8 mouse cellular contexts compared by ENCODE assay signal in the genomic region with DNA sequence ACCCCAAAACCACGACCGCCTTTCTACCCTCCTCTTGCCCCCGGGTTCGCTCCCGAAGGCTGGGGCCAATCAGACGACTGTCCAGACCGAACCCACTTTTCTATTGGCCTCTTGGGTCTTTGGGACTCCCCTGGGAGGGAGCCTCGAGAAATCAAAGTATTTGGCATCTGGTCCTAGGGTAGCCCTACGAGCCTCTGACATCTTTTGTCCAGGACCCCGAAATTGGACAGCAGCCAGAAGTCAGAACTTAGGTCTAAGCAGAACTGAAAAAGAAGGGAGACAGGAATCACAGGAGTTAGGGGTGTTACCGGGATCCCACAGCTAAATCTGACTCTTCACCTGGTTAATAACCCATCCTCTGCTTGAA. TPM values are rescaled to one million over a fixed set of nuclear protein-coding genes. Genes with fewer than 3 reads are reported as not detected.
DNase-seq lines count a peak whose midpoint lies in the region; ATAC-seq and TF ChIP-seq lines count a peak whose summit lies in the region.

No protein-coding gene starts in this region.

- peak; percentile 39; the same call in 1 of the 2 replicates for ATAC-seq in hindbrain, embryonic 14.5 days (ENCODE audit: low FRiP score)
- ATAC-seq in midbrain, embryonic 13.5 days = no peak; the same call in 1 of the 2 replicates

- TF ChIP-seq CTCF in kidney, adult 2 months (conservative IDR thresholded peaks at IDR 0.05; ENCODE audit: insufficient read depth, insufficient read length, low read depth, low read length) = no peak
- TF ChIP-seq CTCF in cortical plate, adult 2 months (IDR thresholded peaks at IDR 0.05; ENCODE audit: extremely low read depth, insufficient read depth, low read length) = no peak

- no peak for DNase-seq in kidney, adult 2 months
- no peak for DNase-seq in kidney, adult 18-20 months
- DNase-seq in hindbrain, embryonic 14.5 days (ENCODE audit: low spot score) = no peak
- DNase-seq in yolk sac, embryonic 10.5 days (ENCODE audit: low spot score) = no peak
- no peak for DNase-seq in urinary bladder, postnatal 14 days (ENCODE audit: low spot score)
- DNase-seq in layer of hippocampus, postnatal 14 days (ENCODE audit: low spot score in 2 of 2) = no peak

- no peak overlapping the region for H3K27ac ChIP-seq in kidney, adult 2 months (ENCODE audit: insufficient read depth, low read depth, low read length)
- H3K27ac ChIP-seq in cortical plate, adult 2 months (ENCODE audit: insufficient read depth, low read length) = no peak overlapping the region
- peak overlapping the region; percentile 88; the same call in 1 of the 2 replicates for H3K27ac ChIP-seq in hindbrain, embryonic 14.5 days
- no peak overlapping the region for H3K27ac ChIP-seq in midbrain, embryonic 13.5 days

- peak overlapping the region; percentile 64 for H3K4me3 ChIP-seq in kidney, adult 2 months (ENCODE audit: insufficient read depth, low read depth, low read length)
- peak overlapping the region; percentile 85 for H3K4me3 ChIP-seq in cortical plate, adult 2 months (ENCODE audit: insufficient read depth, low read length)
- peak overlapping the region; percentile 91 for H3K4me3 ChIP-seq in hindbrain, embryonic 14.5 days (replicated peaks; ENCODE audit: low read length)
- H3K4me3 ChIP-seq in midbrain, embryonic 13.5 days (replicated peaks) = peak overlapping the region; percentile 90

- no peaks in the 10 kb centered on the region for H3K36me3 ChIP-seq in kidney, adult 2 months (ENCODE audit: control insufficient read depth, insufficient read depth, low read length)
- no peaks in the 10 kb centered on the region for H3K36me3 ChIP-seq in hindbrain, embryonic 14.5 days (replicated peaks; ENCODE audit: control insufficient read depth, insufficient read depth)
- H3K36me3 ChIP-seq in midbrain, embryonic 13.5 days = no peaks in the 10 kb centered on the region

- H3K4me2 ChIP-seq in hindbrain, embryonic 14.5 days (replicated peaks) = peak overlapping the region; percentile 96
- peak overlapping the region; percentile 98 for H3K4me2 ChIP-seq in midbrain, embryonic 13.5 days (replicated peaks)

- no peak for TF ChIP-seq POLR2A in kidney, adult 2 months (IDR thresholded peaks at IDR 0.05; ENCODE audit: low read depth, low read length)
- no peak for TF ChIP-seq POLR2A in cortical plate, adult 2 months (IDR thresholded peaks at IDR 0.05; ENCODE audit: extremely low read depth, insufficient read depth, low read length)

- H3K27me3 ChIP-seq in kidney, adult 2 months (replicated peaks; ENCODE audit: control insufficient read depth, insufficient read depth, low read length) = peaks cover 9% of the 10 kb centered on the region
- H3K27me3 ChIP-seq in hindbrain, embryonic 14.5 days (ENCODE audit: control insufficient read depth, insufficient read depth, low read length) = no peaks in the 10 kb centered on the region
- peaks cover 44% of the 10 kb centered on the region for H3K27me3 ChIP-seq in midbrain, embryonic 13.5 days

- H3K9me3 ChIP-seq in hindbrain, embryonic 14.5 days (ENCODE audit: control insufficient read depth, low read length) = no peaks in the 10 kb centered on the region
- no peaks in the 10 kb centered on the region for H3K9me3 ChIP-seq in midbrain, embryonic 13.5 days

- H3K9ac ChIP-seq in hindbrain, embryonic 14.5 days = no peak overlapping the region; the same call in 1 of the 2 replicates
- no peak overlapping the region for H3K9ac ChIP-seq in midbrain, embryonic 13.5 days (replicated peaks)

- WGBS in kidney, adult 2 months = 2% methylated on average over 11 of the region's 11 CpGs
- WGBS in hindbrain, embryonic 14.5 days = 1% methylated on average over 11 of the region's 11 CpGs
- WGBS in midbrain, embryonic 13.5 days = 2% methylated on average over 11 of the region's 11 CpGs

- H3K4me1 ChIP-seq in kidney, adult 2 months (ENCODE audit: control insufficient read depth, insufficient read depth, low read length) = peaks cover 3% of the 10 kb centered on the region; the same call in 1 of the 2 replicates
- peaks cover 3% of the 10 kb centered on the region; the same call in 1 of the 2 replicates for H3K4me1 ChIP-seq in cortical plate, adult 2 months (ENCODE audit: control insufficient read depth, insufficient read depth, low read length)
- peaks cover 37% of the 10 kb centered on the region for H3K4me1 ChIP-seq in hindbrain, embryonic 14.5 days (replicated peaks; ENCODE audit: control insufficient read depth, insufficient read depth, low read length)
- H3K4me1 ChIP-seq in midbrain, embryonic 13.5 days (replicated peaks) = peaks cover 62% of the 10 kb centered on the region

RNA-seq across cellular contexts. Expression of a gene that starts 0.5 kb away (rescaled TPM):
- 7.6 and 10.2 TPM in 2 replicates for polyA plus RNA-seq in kidney, adult 2 months (2012; rRNA removed)
- polyA plus RNA-seq in cortical plate, adult 2 months (2012; rRNA removed) = 137 and 159 TPM in 2 replicates
- 18.6 and 22.8 TPM in 2 replicates for polyA plus RNA-seq in hindbrain, embryonic 14.5 days (2014; fragmentation: Nextera tagmentation; extraction: Ambion mirVana)
- polyA plus RNA-seq in midbrain, embryonic 13.5 days (2015; fragmentation: Nextera tagmentation; extraction: Ambion mirVana) = 10.5 and 12.4 TPM in 2 replicates
- total RNA-seq in layer of hippocampus, postnatal 14 days (2021) = 10 to 100 TPM; 74.7 to 92.9 TPM

RNA-seq across cellular contexts. Expression of a gene that starts 11.5 kb away (rescaled TPM):
- 1.1 TPM in 2 replicates for polyA plus RNA-seq in kidney, adult 2 months (2012; rRNA removed)
- polyA plus RNA-seq in cortical plate, adult 2 months (2012; rRNA removed) = 0.15 and 0.25 TPM in 2 replicates
- 0.33 and 1.3 TPM in 2 replicates for polyA plus RNA-seq in hindbrain, embryonic 14.5 days (2014; fragmentation: Nextera tagmentation; extraction: Ambion mirVana)
- 0.10 TPM in 1 of 2 replicates, not detected in the other for polyA plus RNA-seq in midbrain, embryonic 13.5 days (2015; fragmentation: Nextera tagmentation; extraction: Ambion mirVana)
- total RNA-seq in layer of hippocampus, postnatal 14 days (2021) = under 1 TPM; 0.35 to 0.43 TPM

RNA-seq across cellular contexts. Expression of a gene that starts 25.2 kb away (rescaled TPM):
- polyA plus RNA-seq in kidney, adult 2 months (2012; rRNA removed) = 35.6 and 36.4 TPM in 2 replicates
- 0.76 and 0.98 TPM in 2 replicates for polyA plus RNA-seq in cortical plate, adult 2 months (2012; rRNA removed)
- polyA plus RNA-seq in hindbrain, embryonic 14.5 days (2014; fragmentation: Nextera tagmentation; extraction: Ambion mirVana) = 1.6 and 2.0 TPM in 2 replicates
- polyA plus RNA-seq in midbrain, embryonic 13.5 days (2015; fragmentation: Nextera tagmentation; extraction: Ambion mirVana) = 0.19 and 0.46 TPM in 2 replicates
- 1 to 10 TPM; 3.9 to 5.7 TPM for total RNA-seq in layer of hippocampus, postnatal 14 days (2021)

RNA-seq across cellular contexts. Expression of a gene that starts 47.0 kb away (rescaled TPM):
- polyA plus RNA-seq in kidney, adult 2 months (2012; rRNA removed) = 5.0 TPM in 2 replicates
- polyA plus RNA-seq in cortical plate, adult 2 months (2012; rRNA removed) = 2.4 and 2.5 TPM in 2 replicates
- 3.3 and 5.1 TPM in 2 replicates for polyA plus RNA-seq in hindbrain, embryonic 14.5 days (2014; fragmentation: Nextera tagmentation; extraction: Ambion mirVana)
- polyA plus RNA-seq in midbrain, embryonic 13.5 days (2015; fragmentation: Nextera tagmentation; extraction: Ambion mirVana) = 2.4 and 3.6 TPM in 2 replicates
- 1 to 10 TPM; 1.6 to 5.6 TPM for total RNA-seq in layer of hippocampus, postnatal 14 days (2021)

Comparison
In these comparisons a context has a peak if more than half of its experiments do, and no peak if none do; other contexts are left out.
1. RNA of a gene that starts 25.2 kb away (polyA plus RNA-seq): 35.6 to 36.4 TPM in kidney, adult 2 months; 1.6 to 2.0 TPM in hindbrain, embryonic 14.5 days, 0.76 to 0.98 TPM in cortical plate, adult 2 months and 0.19 to 0.46 TPM in midbrain, embryonic 13.5 days; every median in the first group is over 10 times any median in the second.
2. Peak in every context shown above with its lines, with median percentiles within 50 percentile points of each other: H3K4me3 ChIP-seq.